Mouse (Mus musculus) spleen, adult 2 months (tissue): ENCODE measurements at regions not wholly inside any gene's neighbourhood (a gene's known extent, or its start where the extent isn't known, plus 50 kb on each side); places are given as distances from the start of the nearest gene placed in this dataset.

Source experiments
- DNase-seq, 2 experiments: peaks; one replicate each; pipeline versions ENCODE4 v3.0.0 to v3.0.0-alpha.2; 2012 to 2021; ENCODE audit warnings: low spot score in 2 of 2, low read depth in 1 of 2
- H3K27ac ChIP-seq: fragments of 200-500 bp; 2 replicates; pipeline ENCODE4 v1.5.1; 2012; ENCODE audit warnings: low read length, inconsistent platforms; ENCODE audit not compliant: insufficient read depth
- H3K27me3 ChIP-seq: fragments of 200-500 bp; 2 replicates; pipeline ENCODE4 v1.6.1; 2012; ENCODE audit warnings: mild to moderate bottlenecking, moderate library complexity, low read length, inconsistent platforms; ENCODE audit not compliant: control insufficient read depth, insufficient read depth
- H3K36me3 ChIP-seq: fragments of 200-500 bp; 2 replicates; pipeline ENCODE4 v1.6.1; 2012; ENCODE audit warnings: mild to moderate bottlenecking, low read length, inconsistent platforms; ENCODE audit not compliant: control insufficient read depth, insufficient read depth
- H3K4me1 ChIP-seq: fragments of 200-500 bp; 2 replicates; pipeline ENCODE4 v1.6.1; 2011; ENCODE audit warnings: inconsistent platforms; ENCODE audit not compliant: control insufficient read depth, insufficient read depth, insufficient read length
- H3K4me3 ChIP-seq: fragments of 200-500 bp; 2 replicates; pipeline ENCODE4 v1.5.1; 2011; ENCODE audit warnings: mild to moderate bottlenecking, inconsistent platforms; ENCODE audit not compliant: insufficient read depth, insufficient read length; ENCODE audit errors: extremely low read depth
- CTCF ChIP-seq: fragments of 200-500 bp; IDR thresholded peaks from 2 replicates; pipeline ENCODE4 v1.5.1; 2011; ENCODE audit warnings: mild to moderate bottlenecking, inconsistent platforms; ENCODE audit not compliant: insufficient read depth, insufficient read length, insufficient replicate concordance; ENCODE audit errors: extremely low read depth
- POLR2A ChIP-seq: fragments of 200-500 bp; IDR thresholded peaks from 2 replicates; pipeline ENCODE4 v1.6.1; 2011; ENCODE audit warnings: low read depth, low read length, inconsistent platforms
- WGBS: fragments of 180-500 bp; shearing (Covaris S2); methylation state at CpG from one replicate; pipeline ENCODE4 v1.1.7; 2018; 5-methylcytosine and 5-hydroxymethylcytosine counted together

- TF ChIP-seq CTCF (no peak), POLR2A (no peak)
- DNase-seq = no peak
- H3K36me3 ChIP-seq = no peaks in the 10 kb centered on the region
- 89% methylated on average over 7 of the region's 7 CpGs for WGBS
- no peak overlapping the region for H3K4me3 ChIP-seq
- H3K27me3 ChIP-seq = no peaks in the 10 kb centered on the region
- H3K4me1 ChIP-seq = no peaks in the 10 kb centered on the region
- H3K27ac ChIP-seq = no peak overlapping the region
Observed at GRCm38 (mm10) chr5:16499891-16500290, 53.4 kb upstream of the Hgf start.
